Mouse (Mus musculus) R1 (cell line): ENCODE measurements at regions not wholly inside any gene's neighbourhood (a gene's known extent, or its start where the extent isn't known, plus 50 kb on each side); places are given as distances from the start of the nearest gene placed in this dataset.

Experiments
- DNase-seq: peaks from one replicate; pipeline ENCODE4 v3.0.0-alpha.2; 2018; ENCODE audit warnings: low read depth, low spot score

GRCm38 (mm10) chr6:98178005-98178404 is 164.5 kb downstream of the Gm765 start:
- no peak for DNase-seq

GRCm38 (mm10) chr6:98149043-98149813 is 193.3 kb downstream of the Gm765 start:
- DNase-seq: no peak

- DNase-seq: no peak
These were observed 194.7 kb downstream of the Gm765 start for GRCm38 (mm10) chr6:98147855-98148254.

GRCm38 (mm10) chr6:98132931-98133330 is 209.6 kb downstream of the Gm765 start:
- DNase-seq: peak; percentile 5

- DNase-seq: no peak
These were observed 217.1 kb downstream of the Gm765 start for GRCm38 (mm10) chr6:98125434-98125833.

GRCm38 (mm10) chr6:98118355-98119150 is 224.0 kb downstream of the Gm765 start:
- DNase-seq: no peak

- peak; percentile 32 for DNase-seq
These were observed 228.0 kb downstream of the Gm765 start for GRCm38 (mm10) chr6:98114327-98115134.

GRCm38 (mm10) chr6:98113708-98114107 is 228.8 kb downstream of the Gm765 start:
- peak; percentile 62 for DNase-seq

- DNase-seq: no peak
These were observed 229.9 kb downstream of the Gm765 start for GRCm38 (mm10) chr6:98112495-98113115.

- DNase-seq: no peak
These were observed 235.4 kb downstream of the Gm765 start for GRCm38 (mm10) chr6:98107123-98107522.

- DNase-seq: peak; percentile 71
These were observed 237.1 kb downstream of the Gm765 start for GRCm38 (mm10) chr6:98105280-98106090.

GRCm38 (mm10) chr6:98104432-98104831 is 238.1 kb downstream of the Gm765 start:
- DNase-seq: no peak

GRCm38 (mm10) chr6:98101023-98101422 is 241.5 kb downstream of the Gm765 start:
- no peak for DNase-seq

- no peak for DNase-seq
These were observed 243.4 kb downstream of the Gm765 start for GRCm38 (mm10) chr6:98099126-98099525.

GRCm38 (mm10) chr6:98095243-98095642 is 247.3 kb downstream of the Gm765 start:
- DNase-seq: no peak

GRCm38 (mm10) chr6:98089185-98089584 is 253.4 kb downstream of the Gm765 start:
- peak; percentile 47 for DNase-seq

GRCm38 (mm10) chr6:98080076-98080475 is 262.5 kb downstream of the Gm765 start:
- no peak for DNase-seq
